Mouse (Mus musculus): ENCODE measurements around the gene Ift172. TPM values are rescaled to one million over a fixed set of nuclear protein-coding genes. Genes with fewer than 3 reads are reported as not detected.
A peak's percentile ranks its signal among the peaks of the same experiment; 100 is the strongest.

The Ift172 gene
- polyA plus RNA-seq, 1 experiment, result 20.9 TPM

DNA sequence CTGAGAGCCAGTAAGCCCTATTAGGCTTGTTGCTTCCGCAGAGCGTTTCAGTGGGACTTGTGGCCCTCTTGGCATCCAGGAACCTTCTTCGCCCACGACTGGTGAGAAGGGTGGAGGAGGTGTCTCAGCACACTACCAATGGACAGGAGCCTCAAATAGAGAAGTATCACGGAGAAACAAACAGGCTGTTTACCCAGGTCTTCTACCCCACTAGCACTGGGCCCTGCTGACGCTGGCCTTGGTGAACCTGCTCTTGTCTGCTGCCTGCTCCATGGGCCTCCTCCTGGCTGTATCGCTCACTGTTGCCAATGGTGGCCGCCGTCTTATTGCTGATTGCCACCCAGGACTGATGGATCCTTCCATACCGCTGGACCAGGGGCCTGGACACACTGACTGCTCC is 38.8 kb downstream of the Ift172 start:
- peak overlapping the region; percentile 82 for H3K4me3 ChIP-seq (ENCODE audit: low read depth, low read length)
- peak overlapping the region; percentile 80 for H3K27ac ChIP-seq (ENCODE audit: insufficient read depth, low read depth, low read length)
- no peak for TF ChIP-seq CTCF (IDR thresholded peaks at IDR 0.05; ENCODE audit: extremely low read depth, insufficient read length, insufficient replicate concordance, low read depth, low read length)
- no peak for TF ChIP-seq POLR2A (IDR thresholded peaks at IDR 0.05; ENCODE audit: low read depth, low read length)
- H3K4me1 ChIP-seq (ENCODE audit: control insufficient read depth, insufficient read depth, insufficient read length, low read length), result peaks cover 14% of the 10 kb centered on the region
- no peaks in the 10 kb centered on the region for H3K27me3 ChIP-seq (ENCODE audit: control insufficient read depth, insufficient read depth, low read length)
- 24% methylated on average over 10 of the region's 10 CpGs for WGBS
- peaks cover 47% of the 10 kb centered on the region for H3K36me3 ChIP-seq (ENCODE audit: control insufficient read depth, insufficient read depth, low read length)

DNA sequence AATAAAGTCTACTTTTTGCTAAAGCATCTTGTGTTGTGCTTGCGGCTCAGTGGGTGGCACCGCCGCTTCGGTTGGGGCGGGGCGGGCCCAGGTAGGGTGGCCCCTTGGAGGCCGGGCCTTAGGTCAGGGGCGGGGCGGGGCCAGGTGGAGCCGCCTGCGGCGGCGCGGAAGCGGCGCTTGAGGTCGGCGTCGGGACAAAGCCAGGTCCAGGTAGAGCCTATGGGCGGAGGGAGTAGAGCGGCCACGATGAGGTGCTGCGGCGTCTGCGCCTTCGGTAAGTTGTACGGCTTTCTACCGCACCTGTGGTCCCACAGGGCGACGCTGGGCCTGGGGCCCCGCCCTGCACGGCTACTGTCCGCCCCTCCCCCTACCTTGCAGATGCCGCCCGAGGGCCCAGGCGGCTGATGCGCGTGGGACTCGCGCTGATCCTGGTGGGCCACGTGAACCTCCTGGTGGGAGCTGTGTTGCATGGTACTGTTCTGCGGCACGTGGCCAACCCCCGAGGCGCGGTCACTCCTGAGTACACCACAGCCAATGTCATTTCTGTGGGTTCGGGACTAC is 39.3 kb downstream of the Ift172 start, which contains the start of gene Krtcap3:
Gene Krtcap3, plus strand, starts transcription at position 151 of the 561 bp plus-strand sequence.
- WGBS, result 26% methylated on average over 47 of the region's 47 CpGs
- H3K27me3 ChIP-seq (ENCODE audit: control insufficient read depth, insufficient read depth, low read length), result no peaks in the 10 kb centered on the region
- H3K4me1 ChIP-seq (ENCODE audit: control insufficient read depth, insufficient read depth, insufficient read length, low read length), result peaks cover 14% of the 10 kb centered on the region
- H3K4me3 ChIP-seq (ENCODE audit: low read depth, low read length), result peak within 1 kb of the TSS; percentile 82
- TF ChIP-seq POLR2A (IDR thresholded peaks at IDR 0.05; ENCODE audit: low read depth, low read length), result peak; percentile 53; the same call in 1 of the 2 replicates
- no peak for TF ChIP-seq CTCF (IDR thresholded peaks at IDR 0.05; ENCODE audit: extremely low read depth, insufficient read length, insufficient replicate concordance, low read depth, low read length)
- H3K27ac ChIP-seq (ENCODE audit: insufficient read depth, low read depth, low read length), result peak within 1 kb of the TSS; percentile 80
- H3K36me3 ChIP-seq (ENCODE audit: control insufficient read depth, insufficient read depth, low read length), result peaks cover 50% of the 10 kb centered on the region

- no peak overlapping the region for H3K27ac ChIP-seq (ENCODE audit: insufficient read depth, low read depth, low read length)
- no peak overlapping the region for H3K4me3 ChIP-seq (ENCODE audit: low read depth, low read length)
- peaks cover 56% of the 10 kb centered on the region for H3K36me3 ChIP-seq (ENCODE audit: control insufficient read depth, insufficient read depth, low read length)
- TF ChIP-seq POLR2A (IDR thresholded peaks at IDR 0.05; ENCODE audit: low read depth, low read length) (no peak), CTCF (IDR thresholded peaks at IDR 0.05; ENCODE audit: extremely low read depth, insufficient read length, insufficient replicate concordance, low read depth, low read length) (no peak)
- WGBS, result 82% methylated on average over 4 of the region's 4 CpGs
- H3K27me3 ChIP-seq (ENCODE audit: control insufficient read depth, insufficient read depth, low read length), result no peaks in the 10 kb centered on the region
- peaks cover 14% of the 10 kb centered on the region for H3K4me1 ChIP-seq (ENCODE audit: control insufficient read depth, insufficient read depth, insufficient read length, low read length)
Observed at GRCm38 (mm10) chr5:31250716-31251115, 40.2 kb downstream of the Ift172 start.

GRCm38 (mm10) chr5:31242191-31242590 is 48.7 kb downstream of the Ift172 start:
- no peak for TF ChIP-seq CTCF (IDR thresholded peaks at IDR 0.05; ENCODE audit: extremely low read depth, insufficient read length, insufficient replicate concordance, low read depth, low read length)
- no peak for TF ChIP-seq POLR2A (IDR thresholded peaks at IDR 0.05; ENCODE audit: low read depth, low read length)
- H3K4me1 ChIP-seq (ENCODE audit: control insufficient read depth, insufficient read depth, insufficient read length, low read length), result no peaks in the 10 kb centered on the region
- 11% methylated on average over 10 of the region's 10 CpGs for WGBS
- no peak overlapping the region for H3K4me3 ChIP-seq (ENCODE audit: low read depth, low read length)
- no peaks in the 10 kb centered on the region for H3K27me3 ChIP-seq (ENCODE audit: control insufficient read depth, insufficient read depth, low read length)
- peaks cover 30% of the 10 kb centered on the region for H3K36me3 ChIP-seq (ENCODE audit: control insufficient read depth, insufficient read depth, low read length)
- H3K27ac ChIP-seq (ENCODE audit: insufficient read depth, low read depth, low read length), result no peak overlapping the region

DNA sequence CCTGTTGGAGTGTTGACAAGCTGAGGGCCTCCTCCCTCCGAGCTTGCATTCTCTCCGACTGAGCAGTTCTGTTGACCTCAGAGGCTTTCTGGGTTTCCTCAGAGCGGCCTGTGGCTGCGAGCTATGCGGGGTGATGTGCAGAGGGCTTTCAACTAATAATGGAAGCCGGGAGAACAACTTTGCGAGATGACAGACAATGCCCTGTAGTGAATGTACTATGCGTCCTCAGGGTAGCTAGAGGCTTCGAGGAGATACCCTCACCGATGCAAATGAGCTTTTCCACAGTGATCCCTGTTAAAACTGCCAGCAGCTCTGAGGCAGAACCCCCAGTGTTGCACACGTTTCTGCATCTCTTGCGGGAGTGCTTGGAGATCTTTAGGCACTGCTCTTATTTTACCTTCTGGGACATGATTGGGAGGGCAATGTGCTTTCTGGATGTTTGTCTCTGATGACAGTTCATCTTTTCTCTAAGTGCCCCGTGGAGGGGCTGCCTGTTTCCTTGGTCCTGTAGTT is 49.3 kb downstream of the Ift172 start:
- H3K4me3 ChIP-seq (ENCODE audit: low read depth, low read length), result peak overlapping the region; percentile 71
- under 1% methylated on average over 13 of the region's 13 CpGs for WGBS
- no peak for TF ChIP-seq CTCF (IDR thresholded peaks at IDR 0.05; ENCODE audit: extremely low read depth, insufficient read length, insufficient replicate concordance, low read depth, low read length)
- TF ChIP-seq POLR2A (IDR thresholded peaks at IDR 0.05; ENCODE audit: low read depth, low read length), result no peak
- H3K36me3 ChIP-seq (ENCODE audit: control insufficient read depth, insufficient read depth, low read length), result peaks cover 25% of the 10 kb centered on the region
- H3K27me3 ChIP-seq (ENCODE audit: control insufficient read depth, insufficient read depth, low read length), result no peaks in the 10 kb centered on the region
- H3K27ac ChIP-seq (ENCODE audit: insufficient read depth, low read depth, low read length), result peak overlapping the region; percentile 34
- H3K4me1 ChIP-seq (ENCODE audit: control insufficient read depth, insufficient read depth, insufficient read length, low read length), result no peaks in the 10 kb centered on the region

- under 1% methylated on average over 96 of the region's 103 CpGs for WGBS
- peak within 1 kb of the TSS; percentile 80 for H3K4me3 ChIP-seq (ENCODE audit: low read depth, low read length)
- no peaks in the 10 kb centered on the region for H3K27me3 ChIP-seq (ENCODE audit: control insufficient read depth, insufficient read depth, low read length)
- H3K36me3 ChIP-seq (ENCODE audit: control insufficient read depth, insufficient read depth, low read length), result peaks cover 18% of the 10 kb centered on the region
- H3K4me1 ChIP-seq (ENCODE audit: control insufficient read depth, insufficient read depth, insufficient read length, low read length), result no peaks in the 10 kb centered on the region
- H3K27ac ChIP-seq (ENCODE audit: insufficient read depth, low read depth, low read length), result peak within 1 kb of the TSS; percentile 90
- TF ChIP-seq POLR2A (IDR thresholded peaks at IDR 0.05; ENCODE audit: low read depth, low read length), result peak; percentile 95
- TF ChIP-seq CTCF (IDR thresholded peaks at IDR 0.05; ENCODE audit: extremely low read depth, insufficient read length, insufficient replicate concordance, low read depth, low read length), result no peak
Observed at GRCm38 (mm10) chr5:31240637-31241521, 50.0 kb downstream of the Ift172 start, which contains the start of the genes Nrbp1 and Gm9970. TSS of gene Nrbp1 (plus strand) at chr5:31240864. TSS of gene Gm9970 (minus strand) at chr5:31241232.

DNA sequence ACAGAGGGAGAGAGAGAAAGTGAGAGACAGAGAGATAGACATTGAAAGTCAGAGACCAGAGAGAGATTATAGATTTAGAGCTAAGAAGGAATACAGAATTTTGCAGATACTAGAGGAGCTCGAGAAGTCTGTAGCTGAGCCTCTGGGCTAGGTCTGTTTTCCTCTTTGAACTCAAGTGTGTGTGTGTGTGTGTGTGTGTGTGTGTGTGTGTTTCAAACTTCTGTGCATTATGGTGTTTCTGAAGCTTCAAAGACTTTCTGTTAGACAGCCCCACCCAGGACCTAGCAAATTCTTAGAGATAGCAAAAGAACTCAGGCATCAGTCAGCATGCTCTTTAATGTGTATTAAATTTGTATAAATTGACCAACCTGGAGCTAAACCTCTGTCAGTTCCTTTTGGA is 64.3 kb downstream of the Ift172 start:
- 62% methylated on average over 1 of the region's 1 CpGs for WGBS
- Histone ChIP-seq H3K4me3 (ENCODE audit: low read depth, low read length) (no peak overlapping the region), H3K27ac (ENCODE audit: insufficient read depth, low read depth, low read length) (no peak overlapping the region), H3K27me3 (ENCODE audit: control insufficient read depth, insufficient read depth, low read length) (no peaks in the 10 kb centered on the region), H3K36me3 (ENCODE audit: control insufficient read depth, insufficient read depth, low read length) (no peaks in the 10 kb centered on the region), H3K4me1 (ENCODE audit: control insufficient read depth, insufficient read depth, insufficient read length, low read length) (no peaks in the 10 kb centered on the region)
- TF ChIP-seq POLR2A (IDR thresholded peaks at IDR 0.05; ENCODE audit: low read depth, low read length), result no peak
- no peak for TF ChIP-seq CTCF (IDR thresholded peaks at IDR 0.05; ENCODE audit: extremely low read depth, insufficient read length, insufficient replicate concordance, low read depth, low read length)
